Mouse (Mus musculus): ENCODE measurements at regions not wholly inside any gene's neighbourhood (a gene's known extent, or its start where the extent isn't known, plus 50 kb on each side); places are given as distances from the start of the nearest gene placed in this dataset.

- DNase-seq (ENCODE audit: low spot score) = no peak
These were observed 857.9 kb upstream of the Nr2f1 start for GRCm38 (mm10) chr13:79057424-79057823.

GRCm38 (mm10) chr13:79054481-79054880 lies 854.9 kb upstream of the Nr2f1 start:
- no peak for DNase-seq (ENCODE audit: low spot score)

- no peak for DNase-seq (ENCODE audit: low spot score)
These were observed 853.9 kb upstream of the Nr2f1 start for GRCm38 (mm10) chr13:79053428-79053827.

- no peak for DNase-seq (ENCODE audit: low spot score)
These were observed 847.7 kb upstream of the Nr2f1 start for GRCm38 (mm10) chr13:79047240-79047639.

- no peak for DNase-seq (ENCODE audit: low spot score)
These were observed 845.1 kb upstream of the Nr2f1 start for GRCm38 (mm10) chr13:79044657-79045056.

GRCm38 (mm10) chr13:79037883-79038282 lies 838.3 kb upstream of the Nr2f1 start:
- no peak for DNase-seq (ENCODE audit: low spot score)

GRCm38 (mm10) chr13:79035276-79035675 lies 835.7 kb upstream of the Nr2f1 start:
- DNase-seq (ENCODE audit: low spot score) = no peak

- DNase-seq (ENCODE audit: low spot score) = peak; percentile 85
These were observed 830.4 kb upstream of the Nr2f1 start for GRCm38 (mm10) chr13:79029974-79030373.

GRCm38 (mm10) chr13:79027877-79028760 lies 828.6 kb upstream of the Nr2f1 start:
- DNase-seq (ENCODE audit: low spot score) = peak; percentile 76

- DNase-seq (ENCODE audit: low spot score) = no peak
These were observed 826.1 kb upstream of the Nr2f1 start for GRCm38 (mm10) chr13:79025645-79026044.

GRCm38 (mm10) chr13:79018051-79018450 lies 818.5 kb upstream of the Nr2f1 start:
- no peak for DNase-seq (ENCODE audit: low spot score)

- no peak for DNase-seq (ENCODE audit: low spot score)
These were observed 803.8 kb upstream of the Nr2f1 start for GRCm38 (mm10) chr13:79003313-79003712.

GRCm38 (mm10) chr13:78998855-78999254 lies 799.3 kb upstream of the Nr2f1 start:
- peak; percentile 69 for DNase-seq (ENCODE audit: low spot score)

GRCm38 (mm10) chr13:78992326-78992725 lies 792.8 kb upstream of the Nr2f1 start:
- DNase-seq (ENCODE audit: low spot score) = no peak

- no peak for DNase-seq (ENCODE audit: low spot score)
These were observed 786.4 kb upstream of the Nr2f1 start for GRCm38 (mm10) chr13:78985921-78986320.

- DNase-seq (ENCODE audit: low spot score) = no peak
These were observed 777.7 kb upstream of the Nr2f1 start for GRCm38 (mm10) chr13:78977224-78977780.

- peak; percentile 55 for DNase-seq (ENCODE audit: low spot score)
These were observed 738.8 kb upstream of the Nr2f1 start for GRCm38 (mm10) chr13:78938351-78938741.

GRCm38 (mm10) chr13:78937389-78938350 lies 738.1 kb upstream of the Nr2f1 start:
- DNase-seq (ENCODE audit: low spot score) = peak; percentile 40

GRCm38 (mm10) chr13:78935990-78936650 lies 736.6 kb upstream of the Nr2f1 start:
- peak; percentile 95 for DNase-seq (ENCODE audit: low spot score)

GRCm38 (mm10) chr13:78928347-78928746 lies 728.8 kb upstream of the Nr2f1 start:
- no peak for DNase-seq (ENCODE audit: low spot score)

- DNase-seq (ENCODE audit: low spot score) = no peak
These were observed 721.2 kb upstream of the Nr2f1 start for GRCm38 (mm10) chr13:78920802-78921201.

GRCm38 (mm10) chr13:78909839-78910238 lies 710.3 kb upstream of the Nr2f1 start:
- DNase-seq (ENCODE audit: low spot score) = peak; percentile 58

All from embryo, embryonic 10 days (tissue).